Mouse (Mus musculus): ENCODE measurements around the gene Ubr2.

GRCm38 (mm10) chr17:47011661-47012043 is 1.3 kb upstream of the Ubr2 start:
- TF ChIP-seq POLR2A (IDR thresholded peaks at IDR 0.05; ENCODE audit: insufficient read depth, low read length) (no peak), CTCF (IDR thresholded peaks at IDR 0.05; ENCODE audit: low read depth, low read length) (no peak)
